Mouse (Mus musculus): Measurements from ENCODE around the gene Loxl4.

The Loxl4 gene

GRCm38 (mm10) chr19:42566283-42567019 is 46.2 kb downstream of the Loxl4 start:
- DNase-seq (ENCODE audit: low spot score in 2 of 2): no peak

GRCm38 (mm10) chr19:42563726-42564270 is 48.8 kb downstream of the Loxl4 start:
- no peak for DNase-seq (ENCODE audit: low spot score in 2 of 2)

GRCm38 (mm10) chr19:42562981-42563380 is 49.6 kb downstream of the Loxl4 start:
- no peak for DNase-seq (ENCODE audit: low spot score in 2 of 2)

GRCm38 (mm10) chr19:42561991-42562390 is 50.6 kb downstream of the Loxl4 start:
- DNase-seq (ENCODE audit: low spot score in 2 of 2): no peak

GRCm38 (mm10) chr19:42558701-42559100 is 53.9 kb downstream of the Loxl4 start:
- DNase-seq (ENCODE audit: low spot score in 2 of 2): no peak

All from frontal cortex, postnatal 36 days (tissue).